Mouse (Mus musculus): ENCODE measurements around the gene Acaca.

- TF ChIP-seq CTCF (IDR thresholded peaks at IDR 0.05; ENCODE audit: borderline replicate concordance, extremely low read depth, insufficient read depth, insufficient read length), result no peak
- no peak for TF ChIP-seq POLR2A (IDR thresholded peaks at IDR 0.05; ENCODE audit: borderline replicate concordance, extremely low read depth, insufficient read depth, insufficient read length, poor library complexity, severe bottlenecking)
Measured at GRCm38 (mm10) chr11:84079887-84080286, 49.6 kb upstream of the Acaca start.

Data from brain, embryonic 14.5 days (tissue).